Mouse (Mus musculus) embryonic facial prominence, embryonic 14.5 days (tissue): ENCODE data around the gene Etfb. TPM values are rescaled to one million over a fixed set of nuclear protein-coding genes. Genes with fewer than 3 reads are reported as not detected.
"Not testable (repeated sequence)": the region's sequence is repeated elsewhere in the genome, so short reads cannot be mapped to it uniquely, and the experiment has no call there.

Source experiments
- ATAC-seq: fragments of 200-750 bp; cut with Nextera tagmentation; 2 replicates; pipeline ENCODE4 v1.8.0; 2017; ENCODE audit warnings: low read depth, moderate number of reproducible peaks, moderate TSS enrichment
- DNase-seq: peaks from one replicate; pipeline ENCODE4 v3.0.0-alpha.2; 2015; ENCODE audit warnings: low spot score
- H3K27ac ChIP-seq: fragments of 300-500 bp; sonication (generic); replicated peaks from 2 replicates; pipeline ENCODE4 v1.5.1; 2014; ENCODE audit warnings: low read depth, mild to moderate bottlenecking, low read length, moderate library complexity
- H3K27me3 ChIP-seq: fragments of 300-500 bp; sonication (generic); replicated peaks from 2 replicates; pipeline ENCODE4 v1.6.1; 2014; ENCODE audit warnings: low read length; ENCODE audit not compliant: control insufficient read depth, insufficient read depth
- H3K36me3 ChIP-seq: fragments of 300-500 bp; sonication (generic); 2 replicates; pipeline ENCODE4 v1.6.1; 2014; ENCODE audit warnings: low read length, mixed read lengths; ENCODE audit not compliant: control insufficient read depth, insufficient read depth
- H3K4me1 ChIP-seq: fragments of 300-500 bp; sonication (generic); 2 replicates; pipeline ENCODE4 v1.6.1; 2014; ENCODE audit warnings: antibody characterized with exemption, low read length; ENCODE audit not compliant: control insufficient read depth, insufficient read depth
- H3K4me2 ChIP-seq: fragments of 300-500 bp; sonication (generic); 2 replicates; pipeline ENCODE4 v1.6.1; 2014; ENCODE audit warnings: low read depth, mild to moderate bottlenecking, low read length, moderate library complexity, mixed read lengths
- H3K4me3 ChIP-seq: fragments of 300-500 bp; sonication (generic); 2 replicates; pipeline ENCODE4 v1.5.1; 2014; ENCODE audit warnings: low read depth, mild to moderate bottlenecking, low read length
- H3K9ac ChIP-seq: fragments of 300-500 bp; sonication (generic); 2 replicates; pipeline ENCODE4 v1.6.1; 2014; ENCODE audit warnings: low read depth, mild to moderate bottlenecking, low read length, moderate library complexity, mixed read lengths
- H3K9me3 ChIP-seq: fragments of 300-500 bp; sonication (generic); 2 replicates; pipeline ENCODE4 v1.6.1; 2016; ENCODE audit warnings: low read length; ENCODE audit not compliant: control insufficient read depth
- WGBS: fragments of 180-500 bp; shearing (Covaris S2); extraction: QIAGEN DNeasy Blood & Tissue Kit; methylation state at CpG from one replicate; pipeline ENCODE4 v1.1.7; 2014; 5-methylcytosine and 5-hydroxymethylcytosine counted together
- polyA plus RNA-seq: library from polyadenylated mRNA; unstranded; fragments of >200 nt; fragmentation: Nextera tagmentation; extraction: Ambion mirVana; gene quantifications from 2 replicates; pipeline ENCODE4 v1.2.1, GENCODE M21; 2014

The Etfb gene
- polyA plus RNA-seq, result 298 and 300 TPM in 2 replicates

DNA sequence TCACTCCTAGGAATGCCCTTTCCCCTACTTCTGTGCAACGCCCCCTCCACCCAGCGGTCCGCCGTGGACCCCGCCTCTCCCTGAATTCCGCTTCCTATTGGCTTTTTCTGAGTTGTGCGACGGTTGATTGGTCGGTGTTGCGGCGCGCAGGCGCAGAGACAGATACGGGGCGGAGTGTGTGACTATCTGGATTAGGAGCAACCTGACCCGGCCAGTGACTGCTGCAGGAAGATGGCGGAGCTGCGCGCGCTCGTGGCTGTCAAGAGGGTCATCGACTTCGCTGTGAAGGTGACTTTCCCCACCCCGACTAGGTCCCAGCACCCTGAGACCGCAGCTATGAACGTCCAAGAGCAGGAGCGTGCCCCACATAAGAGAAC is at the start of gene Etfb, which contains the start of gene Gm45233:
Gene Etfb, plus strand, starts transcription at position 167 of the 377 bp plus-strand sequence.
Gene Gm45233, plus strand, starts transcription at position 212 of the 377 bp plus-strand sequence.
- peak within 1 kb of the TSS; percentile 76 for H3K4me2 ChIP-seq

DNA sequence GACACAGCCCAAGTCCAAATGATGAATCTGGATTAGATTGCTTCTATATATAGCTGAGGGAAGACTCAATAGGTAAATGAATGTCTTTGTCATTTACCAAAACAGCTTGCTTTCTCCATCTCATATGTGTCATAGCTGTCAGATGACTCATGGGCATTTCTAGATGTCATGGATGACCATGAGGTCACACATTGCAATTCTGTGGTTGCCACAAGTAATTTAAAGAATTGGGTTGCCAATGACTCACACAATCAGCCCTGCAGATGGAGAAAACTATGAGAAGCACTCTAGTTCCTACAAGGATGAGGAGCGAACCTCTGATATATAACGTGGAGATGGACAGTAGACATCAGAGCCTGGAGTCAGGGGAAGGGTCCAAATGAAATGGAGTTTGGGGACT is 44.4 kb upstream of the Etfb start:
- Histone ChIP-seq H3K27ac (no peak overlapping the region), H3K27me3 (no peaks in the 10 kb centered on the region), H3K4me1 (no peaks in the 10 kb centered on the region), H3K9me3 (no peaks in the 10 kb centered on the region), H3K4me2 (no peak overlapping the region), H3K9ac (no peak overlapping the region), H3K4me3 (no peak overlapping the region), H3K36me3 (no peaks in the 10 kb centered on the region)
- ATAC-seq (no peak), DNase-seq (no peak)
- 87% methylated on average over 2 of the region's 2 CpGs for WGBS

More for the DNA sequence above, at the start of gene Etfb, which contains the start of gene Gm45233:
- peak; percentile 98 for DNase-seq
- 0% methylated on average over 27 of the region's 27 CpGs for WGBS
- Histone ChIP-seq H3K9me3 (no peaks in the 10 kb centered on the region), H3K4me1 (peaks cover 12% of the 10 kb centered on the region), H3K27ac (peak within 1 kb of the TSS; percentile 96), H3K36me3 (no peaks in the 10 kb centered on the region), H3K4me3 (peak within 1 kb of the TSS; percentile 56), H3K9ac (peak within 1 kb of the TSS; percentile 69), H3K27me3 (no peaks in the 10 kb centered on the region)
- ATAC-seq, result peak; percentile 98

- 36% methylated on average over 2 of the region's 2 CpGs for WGBS
- Histone ChIP-seq H3K4me1 (no peaks in the 10 kb centered on the region), H3K9ac (no peak overlapping the region), H3K27me3 (no peaks in the 10 kb centered on the region), H3K27ac (no peak overlapping the region), H3K36me3 (no peaks in the 10 kb centered on the region), H3K4me2 (no peak overlapping the region), H3K4me3 (no peak overlapping the region), H3K9me3 (no peaks in the 10 kb centered on the region)
- ATAC-seq (no peak), DNase-seq (no peak)
Measured at GRCm38 (mm10) chr7:43402718-43403117, 41.2 kb upstream of the Etfb start.

GRCm38 (mm10) chr7:43407573-43407972 is 36.3 kb upstream of the Etfb start:
- no peak overlapping the region for H3K27ac ChIP-seq
- H3K36me3 ChIP-seq, result no peaks in the 10 kb centered on the region
- H3K4me1 ChIP-seq, result no peaks in the 10 kb centered on the region
- no peaks in the 10 kb centered on the region for H3K9me3 ChIP-seq
- ATAC-seq, result no peak
- H3K4me3 ChIP-seq, result no peak overlapping the region
- no peak for DNase-seq
- 80% methylated on average over 3 of the region's 3 CpGs for WGBS
- H3K9ac ChIP-seq, result no peak overlapping the region
- H3K27me3 ChIP-seq, result no peaks in the 10 kb centered on the region
- no peak overlapping the region for H3K4me2 ChIP-seq

DNA sequence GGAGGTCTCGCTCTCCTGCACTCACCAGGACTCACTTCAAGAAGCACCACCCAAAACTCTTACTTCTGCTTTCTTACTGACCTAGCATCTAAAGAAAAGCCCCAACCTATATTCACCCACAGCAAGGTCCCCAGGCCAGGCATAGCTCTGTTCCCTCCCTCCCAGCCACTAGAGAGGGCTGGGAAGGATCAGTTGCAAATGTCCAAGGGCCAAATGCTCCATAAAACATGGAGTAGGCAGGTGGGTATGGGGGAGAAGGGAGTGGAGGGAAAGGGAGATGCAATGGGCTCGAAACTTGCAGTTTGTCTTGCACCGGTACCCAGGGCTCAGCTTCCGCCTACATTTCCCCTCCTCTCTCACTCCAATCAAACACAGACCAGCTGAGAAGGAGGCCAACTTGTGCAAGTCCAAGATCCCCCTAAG is 35.7 kb upstream of the Etfb start, which contains the start of gene Siglecg:
Gene Siglecg, plus strand, starts transcription at position 74 of the 423 bp plus-strand sequence.
- WGBS, result 82% methylated on average over 4 of the region's 4 CpGs
- Histone ChIP-seq H3K4me3 (no peak within 1 kb of the TSS), H3K27me3 (no peaks in the 10 kb centered on the region), H3K4me2 (no peak within 1 kb of the TSS), H3K9me3 (no peaks in the 10 kb centered on the region), H3K4me1 (no peaks in the 10 kb centered on the region), H3K9ac (no peak within 1 kb of the TSS), H3K36me3 (no peaks in the 10 kb centered on the region), H3K27ac (no peak within 1 kb of the TSS)
- no peak for ATAC-seq
- DNase-seq, result no peak

DNA sequence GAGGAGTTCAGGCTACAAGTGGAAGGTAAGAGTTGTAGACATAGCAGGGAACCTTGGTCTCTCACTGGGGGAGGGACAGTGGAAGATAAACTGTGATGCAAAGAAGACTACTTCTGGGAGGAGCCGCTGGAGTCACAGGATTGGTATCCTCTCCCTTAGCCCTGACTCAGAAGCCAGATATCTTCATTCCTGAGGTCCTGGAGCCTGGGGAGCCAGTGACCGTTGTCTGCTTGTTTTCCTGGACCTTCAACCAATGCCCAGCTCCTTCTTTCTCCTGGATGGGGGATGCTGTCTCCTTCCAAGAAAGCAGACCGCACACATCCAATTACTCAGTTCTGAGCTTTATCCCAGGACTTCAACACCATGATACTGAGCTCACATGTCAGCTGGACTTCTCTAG is 34.8 kb upstream of the Etfb start:
- H3K27me3 ChIP-seq, result no peaks in the 10 kb centered on the region
- WGBS, result 67% methylated on average over 3 of the region's 3 CpGs
- H3K9ac ChIP-seq, result no peak overlapping the region
- H3K4me1 ChIP-seq, result no peaks in the 10 kb centered on the region
- ATAC-seq (no peak), DNase-seq (no peak)
- no peak overlapping the region for H3K27ac ChIP-seq
- H3K9me3 ChIP-seq, result no peaks in the 10 kb centered on the region
- no peaks in the 10 kb centered on the region for H3K36me3 ChIP-seq
- no peak overlapping the region for H3K4me2 ChIP-seq
- no peak overlapping the region for H3K4me3 ChIP-seq

GRCm38 (mm10) chr7:43411724-43412123 is 32.2 kb upstream of the Etfb start:
- not testable (repeated sequence) for H3K4me3 ChIP-seq, H3K27me3 ChIP-seq, ATAC-seq, DNase-seq, H3K9me3 ChIP-seq, H3K27ac ChIP-seq, H3K9ac ChIP-seq, H3K4me2 ChIP-seq, H3K36me3 ChIP-seq, H3K4me1 ChIP-seq
- 30% methylated on average over 4 of the region's 4 CpGs for WGBS

DNA sequence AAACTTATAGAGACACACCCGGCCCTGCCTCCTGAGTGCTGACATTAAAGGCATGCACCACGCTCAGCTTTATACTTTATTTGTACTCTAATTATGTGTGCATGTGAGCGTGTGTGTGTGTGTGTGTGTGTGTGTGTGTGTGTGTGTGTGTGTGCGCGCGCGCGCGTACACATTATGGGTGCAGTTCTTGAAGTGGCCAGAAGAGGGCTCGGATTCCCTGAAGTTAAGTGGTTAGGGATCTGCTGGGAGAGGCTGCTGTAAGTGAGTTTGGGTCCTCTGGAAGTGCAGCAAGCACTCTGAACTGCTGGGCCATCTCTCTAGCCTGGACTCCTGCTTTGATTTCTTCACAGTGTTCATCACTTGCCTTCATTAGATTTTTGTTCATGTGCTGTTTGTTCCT is 26.6 kb upstream of the Etfb start:
- WGBS, result 76% methylated on average over 6 of the region's 10 CpGs
- no peak for ATAC-seq
- no peak for DNase-seq
- no peak overlapping the region for H3K9ac ChIP-seq
- H3K4me2 ChIP-seq, result no peak overlapping the region
- no peak overlapping the region for H3K27ac ChIP-seq
- H3K27me3 ChIP-seq, result no peaks in the 10 kb centered on the region
- H3K9me3 ChIP-seq, result no peaks in the 10 kb centered on the region
- no peaks in the 10 kb centered on the region for H3K36me3 ChIP-seq
- H3K4me3 ChIP-seq, result no peak overlapping the region
- H3K4me1 ChIP-seq, result no peaks in the 10 kb centered on the region

DNA sequence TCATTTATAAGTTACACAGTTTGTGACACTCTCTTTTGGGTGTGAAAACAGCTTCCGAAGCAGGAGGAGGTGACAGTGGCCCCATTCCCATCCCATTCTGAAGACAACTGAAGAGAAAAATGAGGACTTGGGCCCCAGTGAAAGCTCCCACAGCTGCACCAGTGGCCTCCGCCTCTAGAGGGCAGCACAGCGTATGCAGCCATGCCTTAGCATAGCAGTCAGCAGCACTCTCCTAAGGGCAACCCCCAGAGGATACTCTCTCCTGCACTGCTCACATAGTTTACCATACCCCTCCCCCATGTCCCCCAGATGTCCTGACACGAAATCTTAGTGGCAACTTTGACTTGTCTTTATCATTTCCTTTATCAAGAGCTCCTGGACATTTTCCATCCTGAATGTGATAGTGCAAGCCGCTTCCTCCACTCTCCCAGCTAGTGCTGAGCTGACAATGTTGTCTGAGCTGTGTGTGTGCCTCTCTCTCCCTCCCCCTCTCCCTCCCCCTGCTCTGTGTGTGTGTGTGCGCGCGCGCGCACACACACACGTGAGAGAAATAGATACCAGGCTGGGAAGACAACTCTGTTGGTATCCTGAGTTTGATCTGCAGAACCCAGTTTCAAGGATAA is 20.8 kb upstream of the Etfb start:
- no peak overlapping the region for H3K4me3 ChIP-seq
- no peak overlapping the region for H3K27ac ChIP-seq
- peak overlapping the region; percentile 18 for H3K4me2 ChIP-seq
- no peaks in the 10 kb centered on the region for H3K27me3 ChIP-seq
- DNase-seq (peak; percentile 85), ATAC-seq (peak; percentile 83)
- 11% methylated on average over 11 of the region's 11 CpGs for WGBS
- no peaks in the 10 kb centered on the region for H3K9me3 ChIP-seq
- H3K36me3 ChIP-seq, result no peaks in the 10 kb centered on the region
- H3K4me1 ChIP-seq, result no peaks in the 10 kb centered on the region
- 0 out of 2 replicates have a peak overlapping the region, but pooled peaks have one; percentile 0 for H3K9ac ChIP-seq
